Mouse (Mus musculus) monocyte, adult 2 months (primary cell): ENCODE results near the gene Exoc4.

Source experiments
- DNase-seq, 2 experiments: peaks; one replicate each; pipeline ENCODE4 v3.0.0; 2022; ENCODE audit warnings: low spot score in 2 of 2, low read depth in 1 of 2

Exoc4 gene

GRCm38 (mm10) chr6:33992213-33993034 is 743.5 kb downstream of the Exoc4 start:
- DNase-seq: no peak

GRCm38 (mm10) chr6:33993842-33994241 is 745.0 kb downstream of the Exoc4 start:
- DNase-seq: no peak

- DNase-seq: no peak
These were observed 749.7 kb downstream of the Exoc4 start for GRCm38 (mm10) chr6:33998590-33998989.

DNA sequence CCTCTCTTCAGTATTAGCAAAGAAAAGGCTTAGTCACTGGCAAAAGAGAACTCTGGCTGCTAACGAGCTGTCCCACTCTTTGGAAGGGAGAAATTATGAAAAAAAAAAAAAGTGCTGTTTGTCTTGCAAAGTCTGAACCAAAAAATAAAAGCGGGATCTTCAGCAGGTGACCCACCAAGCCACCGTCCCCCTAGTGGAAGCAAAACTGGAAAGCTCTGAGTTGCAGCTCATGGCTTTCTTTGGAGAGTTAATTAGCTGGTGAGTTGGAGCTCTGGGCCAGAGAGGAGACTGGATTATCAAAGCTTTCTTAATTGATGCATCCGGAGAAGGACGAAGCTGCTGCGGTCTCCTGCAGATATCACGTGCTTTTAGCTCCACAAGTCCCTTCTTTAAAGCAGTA is 750.6 kb downstream of the Exoc4 start:
- DNase-seq: no peak

- no peak for DNase-seq
These were observed 751.8 kb downstream of the Exoc4 start for GRCm38 (mm10) chr6:34000644-34001043.

GRCm38 (mm10) chr6:34003033-34003432 is 754.1 kb downstream of the Exoc4 start:
- no peak for DNase-seq

- no peak for DNase-seq
These were observed 764.6 kb downstream of the Exoc4 start for GRCm38 (mm10) chr6:34013469-34013868.
